Mouse (Mus musculus): ENCODE measurements around the gene Nfib. TPM values are rescaled to one million over a fixed set of nuclear protein-coding genes. Genes with fewer than 3 reads are reported as not detected.

The Nfib gene
- total and polyA plus RNA-seq, 2 experiments: 16.4 to 50.0 TPM

DNA sequence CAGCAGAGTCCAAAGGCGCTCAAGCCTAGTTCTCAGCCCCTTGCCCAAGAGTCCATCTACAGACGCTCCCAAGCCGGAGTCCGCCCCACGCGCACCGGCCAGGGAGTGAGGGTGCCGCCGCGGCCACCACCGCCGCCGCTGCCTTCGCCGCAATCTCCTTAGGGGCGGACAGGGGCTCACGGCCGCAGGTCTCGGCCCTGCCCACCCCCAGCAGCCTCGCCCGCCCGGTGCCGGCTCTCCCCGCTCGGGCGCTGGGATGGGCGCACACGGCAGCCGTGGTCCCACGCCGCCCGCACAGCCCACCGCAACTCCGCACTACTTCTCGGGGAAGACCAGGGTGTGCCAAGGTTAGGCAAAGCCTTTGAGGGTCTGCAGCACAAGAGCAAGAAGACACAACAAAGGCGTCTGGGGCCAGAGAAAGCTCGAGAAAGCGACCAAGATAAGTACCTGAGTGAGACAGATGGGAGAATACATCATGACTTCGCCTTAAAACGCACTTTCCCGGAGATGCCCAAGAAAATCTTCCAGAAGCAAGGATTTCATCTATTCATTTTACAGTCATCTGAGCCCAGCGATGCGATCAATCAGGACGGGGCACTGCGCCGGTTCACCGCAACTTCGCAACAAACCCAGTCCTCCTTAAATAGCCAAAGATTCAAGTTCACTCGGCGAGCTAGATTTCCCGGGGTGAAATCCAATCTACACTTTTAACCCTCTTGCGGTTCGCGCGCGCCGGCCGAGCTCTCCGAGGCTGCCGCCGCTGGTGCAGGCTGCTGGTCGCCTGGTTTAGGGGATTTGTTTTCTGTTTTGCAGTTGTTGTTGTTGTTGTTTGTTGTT lies 201.0 kb downstream of the Nfib start:
- H3K27ac ChIP-seq (replicated peaks; ENCODE audit: insufficient read depth, low read depth, low read length): peak overlapping the region; percentile 95
- H3K4me3 ChIP-seq (ENCODE audit: insufficient read depth, low read depth, low read length): peak overlapping the region; percentile 99
- under 1% methylated on average over 62 of the region's 62 CpGs for WGBS
- no peaks in the 10 kb centered on the region for H3K27me3 ChIP-seq (ENCODE audit: control insufficient read depth, insufficient read depth, low read length)
- H3K9ac ChIP-seq (ENCODE audit: low read depth, low read length): peak overlapping the region; percentile 99
- H3K79me2 ChIP-seq (ENCODE audit: control insufficient read depth, insufficient read depth, low read length): peaks cover 17% of the 10 kb centered on the region
- peaks cover 17% of the 10 kb centered on the region for H3K4me1 ChIP-seq (ENCODE audit: control insufficient read depth, insufficient read depth, low read length)
- peak; percentile 74 for DNase-seq (ENCODE audit: extremely low read depth, low read depth, low spot score)
- TF ChIP-seq POLR2A (IDR thresholded peaks at IDR 0.05; ENCODE audit: extremely low read depth, insufficient read depth, low read length): 0 out of 2 replicates have a peak, but pooled peaks have one; percentile 4
- no peak for TF ChIP-seq CTCF (IDR thresholded peaks at IDR 0.05; ENCODE audit: low read depth, low read length)
- no peaks in the 10 kb centered on the region for H3K36me3 ChIP-seq (ENCODE audit: control insufficient read depth, insufficient read depth, low read length)

DNA sequence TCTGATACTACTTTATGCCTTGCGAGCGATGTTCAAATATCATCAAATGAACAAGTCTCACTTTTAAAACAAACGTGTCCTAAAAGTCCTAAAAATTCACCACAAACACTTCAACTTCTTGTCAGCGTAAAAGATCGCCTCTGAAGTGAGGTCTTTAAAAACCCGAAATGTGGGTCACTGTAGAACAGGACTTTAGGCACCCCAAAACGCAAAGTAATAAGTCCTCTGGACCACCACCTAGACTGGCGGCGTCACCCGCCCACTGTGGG lies 201.6 kb downstream of the Nfib start:
- no peak for TF ChIP-seq CTCF (IDR thresholded peaks at IDR 0.05; ENCODE audit: low read depth, low read length)
- TF ChIP-seq POLR2A (IDR thresholded peaks at IDR 0.05; ENCODE audit: extremely low read depth, insufficient read depth, low read length): no peak
- H3K4me3 ChIP-seq (ENCODE audit: insufficient read depth, low read depth, low read length): peak overlapping the region; percentile 99
- H3K27ac ChIP-seq (replicated peaks; ENCODE audit: insufficient read depth, low read depth, low read length): peak overlapping the region; percentile 95
- no peaks in the 10 kb centered on the region for H3K36me3 ChIP-seq (ENCODE audit: control insufficient read depth, insufficient read depth, low read length)
- WGBS: 2% methylated on average over 10 of the region's 10 CpGs
- peaks cover 18% of the 10 kb centered on the region for H3K4me1 ChIP-seq (ENCODE audit: control insufficient read depth, insufficient read depth, low read length)
- no peaks in the 10 kb centered on the region for H3K27me3 ChIP-seq (ENCODE audit: control insufficient read depth, insufficient read depth, low read length)
- peak; percentile 54 for DNase-seq (ENCODE audit: extremely low read depth, low read depth, low spot score)
- peaks cover 17% of the 10 kb centered on the region for H3K79me2 ChIP-seq (ENCODE audit: control insufficient read depth, insufficient read depth, low read length)
- H3K9ac ChIP-seq (ENCODE audit: low read depth, low read length): peak overlapping the region; percentile 99

- Histone ChIP-seq H3K9ac (ENCODE audit: low read depth, low read length) (peak overlapping the region; percentile 53; the same call in 1 of the 2 replicates), H3K27ac (replicated peaks; ENCODE audit: insufficient read depth, low read depth, low read length) (no peak overlapping the region), H3K36me3 (ENCODE audit: control insufficient read depth, insufficient read depth, low read length) (peaks cover 1% of the 10 kb centered on the region; the same call in 1 of the 2 replicates), H3K27me3 (ENCODE audit: control insufficient read depth, insufficient read depth, low read length) (no peaks in the 10 kb centered on the region), H3K4me1 (ENCODE audit: control insufficient read depth, insufficient read depth, low read length) (peaks cover 20% of the 10 kb centered on the region), H3K79me2 (ENCODE audit: control insufficient read depth, insufficient read depth, low read length) (peaks cover 17% of the 10 kb centered on the region), H3K4me3 (ENCODE audit: insufficient read depth, low read depth, low read length) (peak overlapping the region; percentile 99)
- 5% methylated on average over 8 of the region's 8 CpGs for WGBS
- TF ChIP-seq CTCF (IDR thresholded peaks at IDR 0.05; ENCODE audit: low read depth, low read length) (no peak), POLR2A (IDR thresholded peaks at IDR 0.05; ENCODE audit: extremely low read depth, insufficient read depth, low read length) (no peak)
- peak; percentile 75 for DNase-seq (ENCODE audit: extremely low read depth, low read depth, low spot score)
These were observed 202.1 kb downstream of the Nfib start for GRCm38 (mm10) chr4:82503274-82504014.

DNA sequence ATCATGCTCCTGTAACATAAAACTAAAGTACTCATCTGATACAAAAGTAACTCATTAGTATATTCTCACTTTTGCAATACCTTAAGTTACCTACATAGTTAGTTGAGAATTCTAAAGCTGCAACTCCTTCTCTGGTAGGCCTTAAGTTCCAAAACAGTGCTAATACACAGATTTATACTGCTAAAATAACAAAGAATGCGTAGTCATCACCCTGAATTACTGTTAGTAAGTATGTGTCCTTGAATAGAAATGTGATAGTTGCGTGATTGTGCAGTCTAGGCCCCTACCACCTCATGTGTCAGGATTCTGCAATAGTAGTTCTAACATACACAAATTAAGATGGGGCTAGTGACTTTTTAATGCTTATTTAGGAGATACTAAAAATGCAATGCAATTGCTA lies 202.9 kb downstream of the Nfib start:
- peaks cover 17% of the 10 kb centered on the region for H3K79me2 ChIP-seq (ENCODE audit: control insufficient read depth, insufficient read depth, low read length)
- H3K9ac ChIP-seq (ENCODE audit: low read depth, low read length): no peak overlapping the region
- H3K4me3 ChIP-seq (ENCODE audit: insufficient read depth, low read depth, low read length): peak overlapping the region; percentile 99; the same call in 1 of the 2 replicates
- H3K4me1 ChIP-seq (ENCODE audit: control insufficient read depth, insufficient read depth, low read length): peaks cover 26% of the 10 kb centered on the region
- H3K36me3 ChIP-seq (ENCODE audit: control insufficient read depth, insufficient read depth, low read length): peaks cover 2% of the 10 kb centered on the region; the same call in 1 of the 2 replicates
- DNase-seq (ENCODE audit: extremely low read depth, low read depth, low spot score): no peak
- 16% methylated on average over 2 of the region's 2 CpGs for WGBS
- TF ChIP-seq POLR2A (IDR thresholded peaks at IDR 0.05; ENCODE audit: extremely low read depth, insufficient read depth, low read length) (no peak), CTCF (IDR thresholded peaks at IDR 0.05; ENCODE audit: low read depth, low read length) (no peak)
- no peaks in the 10 kb centered on the region for H3K27me3 ChIP-seq (ENCODE audit: control insufficient read depth, insufficient read depth, low read length)
- H3K27ac ChIP-seq (replicated peaks; ENCODE audit: insufficient read depth, low read depth, low read length): no peak overlapping the region

DNA sequence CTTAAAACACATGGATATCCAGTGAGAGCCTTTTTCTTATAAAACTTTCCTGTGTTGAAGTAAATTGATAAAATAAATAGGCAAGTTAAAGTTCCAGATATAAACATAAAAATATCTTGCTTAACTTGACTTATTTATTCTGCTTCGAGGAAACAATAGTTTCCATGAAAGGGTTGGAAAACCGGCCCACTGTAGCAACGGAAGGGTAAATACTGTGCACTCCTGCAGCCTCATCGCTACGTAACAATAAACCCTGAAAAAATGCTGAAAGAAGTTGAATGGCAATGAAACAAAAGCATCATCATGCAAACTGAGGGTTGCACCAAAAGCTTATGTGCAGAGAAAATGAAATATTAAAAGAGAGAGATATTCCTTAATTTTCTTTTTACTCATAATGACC lies 203.5 kb downstream of the Nfib start:
- Histone ChIP-seq H3K4me3 (ENCODE audit: insufficient read depth, low read depth, low read length) (no peak overlapping the region; the same call in 1 of the 2 replicates), H3K9ac (ENCODE audit: low read depth, low read length) (no peak overlapping the region), H3K36me3 (ENCODE audit: control insufficient read depth, insufficient read depth, low read length) (peaks cover 7% of the 10 kb centered on the region; the same call in 1 of the 2 replicates), H3K4me1 (ENCODE audit: control insufficient read depth, insufficient read depth, low read length) (peaks cover 30% of the 10 kb centered on the region), H3K27ac (replicated peaks; ENCODE audit: insufficient read depth, low read depth, low read length) (no peak overlapping the region), H3K27me3 (ENCODE audit: control insufficient read depth, insufficient read depth, low read length) (no peaks in the 10 kb centered on the region), H3K79me2 (ENCODE audit: control insufficient read depth, insufficient read depth, low read length) (peaks cover 20% of the 10 kb centered on the region)
- WGBS: 11% methylated on average over 5 of the region's 5 CpGs
- TF ChIP-seq CTCF (IDR thresholded peaks at IDR 0.05; ENCODE audit: low read depth, low read length) (no peak), POLR2A (IDR thresholded peaks at IDR 0.05; ENCODE audit: extremely low read depth, insufficient read depth, low read length) (no peak)
- no peak for DNase-seq (ENCODE audit: extremely low read depth, low read depth, low spot score)

Data from liver, adult 2 months (tissue).